Mouse (Mus musculus): ENCODE measurements around the gene Tprkb. TPM values are rescaled to one million over a fixed set of nuclear protein-coding genes. Genes with fewer than 3 reads are reported as not detected.
"Not testable (repeated sequence)": the region's sequence is repeated elsewhere in the genome, so short reads cannot be mapped to it uniquely, and the experiment has no call there.

Gene Tprkb
- polyA plus RNA-seq, 1 experiment from 2014 or later: 57.0 TPM

DNA sequence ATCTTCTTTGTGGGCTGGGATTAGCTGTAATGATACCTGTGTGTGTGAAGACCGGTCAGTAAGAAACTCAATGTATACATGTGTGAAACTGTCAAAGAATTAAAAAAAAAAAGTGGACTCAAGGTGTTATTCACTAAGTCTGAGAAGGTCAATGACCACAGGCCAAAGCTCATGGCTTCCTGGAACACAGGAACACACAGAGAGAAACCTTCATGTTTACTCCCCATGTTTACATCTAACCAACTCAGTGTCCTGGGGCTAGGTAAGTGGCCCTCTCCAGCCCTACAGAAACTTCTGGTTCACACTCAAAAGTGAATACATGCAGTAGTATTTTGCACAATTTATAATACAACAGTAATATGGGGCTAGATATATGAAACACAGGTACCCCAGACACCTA lies 2.0 kb upstream of the Tprkb start:
- no peaks in the 10 kb centered on the region for H3K9me3 ChIP-seq (ENCODE audit: control insufficient read depth, low read length)
- WGBS: 97% methylated on average over 1 of the region's 1 CpGs
- H3K4me3 ChIP-seq (replicated peaks; ENCODE audit: low read length): no peak overlapping the region
- no peaks in the 10 kb centered on the region for H3K36me3 ChIP-seq (ENCODE audit: control insufficient read depth, insufficient read depth)
- no peak for ATAC-seq
- H3K27ac ChIP-seq (ENCODE audit: low read length): no peak overlapping the region
- H3K4me1 ChIP-seq (replicated peaks; ENCODE audit: control insufficient read depth, insufficient read depth, low read length): peaks cover 3% of the 10 kb centered on the region
- no peak overlapping the region for H3K9ac ChIP-seq (replicated peaks; ENCODE audit: low read depth, low read length)
- H3K4me2 ChIP-seq (ENCODE audit: low read length): no peak overlapping the region
- H3K27me3 ChIP-seq (replicated peaks; ENCODE audit: control insufficient read depth, insufficient read depth, low read length): no peaks in the 10 kb centered on the region

DNA sequence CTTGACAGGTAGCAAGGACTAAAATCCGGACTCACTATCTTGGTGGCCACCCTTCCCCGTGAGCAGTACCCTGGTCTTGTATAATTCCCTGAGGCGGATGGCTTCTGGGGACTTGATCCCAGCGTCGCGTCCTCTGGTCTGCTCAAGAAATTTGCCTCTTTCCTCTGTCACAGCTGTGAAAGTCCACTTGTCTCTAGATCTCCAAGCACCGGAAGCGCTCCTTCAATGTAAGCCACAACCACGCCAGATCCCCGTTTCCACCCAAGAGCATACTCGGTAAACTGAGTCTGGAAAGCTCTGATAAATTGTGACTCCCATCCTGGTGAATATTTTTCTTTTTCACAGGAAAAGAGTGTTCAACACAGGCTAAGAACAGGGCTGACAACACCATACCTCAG lies 3.5 kb downstream of the Tprkb start:
- WGBS: 3% methylated on average over 11 of the region's 11 CpGs

DNA sequence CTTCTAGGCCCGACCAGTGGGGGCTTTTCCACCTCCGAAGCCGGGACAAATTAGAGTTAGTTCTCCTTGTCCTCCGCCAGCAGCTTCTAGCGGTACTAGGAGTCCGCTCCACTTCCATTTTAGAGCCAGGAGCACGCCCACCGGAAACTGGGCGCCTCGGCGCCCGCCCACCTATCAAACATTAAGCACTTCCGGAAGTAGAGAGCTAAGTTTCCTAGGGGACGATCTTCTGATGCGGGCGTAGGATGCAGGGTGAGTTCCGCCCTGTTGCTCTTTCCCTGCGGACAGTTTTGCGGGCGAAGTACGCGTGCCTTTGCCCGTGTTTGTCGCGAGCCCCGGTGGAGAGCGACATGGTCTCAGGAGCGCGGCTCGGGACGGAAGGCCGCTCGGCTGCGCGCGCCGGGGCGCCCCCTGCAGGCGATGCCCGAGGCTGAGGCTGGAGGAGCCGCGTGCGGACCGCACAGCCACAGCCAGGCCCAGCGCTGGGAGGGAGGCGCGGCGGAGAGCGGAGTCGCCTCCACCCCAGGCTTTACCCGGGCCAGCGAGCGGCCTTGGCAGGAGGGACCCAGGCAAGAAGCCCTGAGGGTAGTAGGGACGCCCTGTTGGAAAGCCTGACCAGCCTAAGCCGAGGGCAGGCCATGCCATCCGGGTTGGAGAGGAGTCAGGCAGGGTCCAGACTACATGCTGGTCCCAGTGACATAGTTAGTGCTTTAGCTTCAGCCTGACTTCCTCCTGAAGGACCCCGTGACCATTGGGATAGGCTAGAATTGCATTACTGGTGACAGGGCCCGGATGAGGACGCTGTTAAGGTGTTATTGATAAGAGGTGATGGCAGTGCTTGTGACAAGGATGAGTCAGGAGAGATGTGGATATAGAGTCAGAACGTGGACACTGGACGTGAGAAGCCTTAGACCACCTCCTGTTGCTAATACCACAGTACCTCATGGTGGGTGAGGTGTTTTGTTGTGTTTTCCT lies 4.2 kb downstream of the Tprkb start, which contains the start of gene Nat8f1:
TSS of gene Nat8f1 (minus strand) at position 149 of the 975 bp plus-strand sequence.
- Histone ChIP-seq H3K27ac (ENCODE audit: low read length) (peak within 1 kb of the TSS; percentile 87), H3K9ac (replicated peaks; ENCODE audit: low read depth, low read length) (peak within 1 kb of the TSS; percentile 81), H3K4me3 (replicated peaks; ENCODE audit: low read length) (peak within 1 kb of the TSS; percentile 69), H3K4me2 (ENCODE audit: low read length) (peak within 1 kb of the TSS; percentile 81), H3K4me1 (replicated peaks; ENCODE audit: control insufficient read depth, insufficient read depth, low read length) (peaks cover 13% of the 10 kb centered on the region)
- not testable (repeated sequence) for H3K36me3 ChIP-seq (ENCODE audit: control insufficient read depth, insufficient read depth); H3K9me3 ChIP-seq (ENCODE audit: control insufficient read depth, low read length); H3K27me3 ChIP-seq (replicated peaks; ENCODE audit: control insufficient read depth, insufficient read depth, low read length)
- WGBS: under 1% methylated on average over 57 of the region's 61 CpGs
- ATAC-seq: peak; percentile 97

More for the DNA sequence above, 3.5 kb downstream of the Tprkb start:
- peak overlapping the region; percentile 57 for H3K4me2 ChIP-seq (ENCODE audit: low read length)
- H3K9ac ChIP-seq (replicated peaks; ENCODE audit: low read depth, low read length): peak overlapping the region; percentile 81
- peak overlapping the region; percentile 69 for H3K4me3 ChIP-seq (replicated peaks; ENCODE audit: low read length)
- no peak; the same call in 1 of the 2 replicates for ATAC-seq
- peaks cover 13% of the 10 kb centered on the region for H3K4me1 ChIP-seq (replicated peaks; ENCODE audit: control insufficient read depth, insufficient read depth, low read length)
- H3K27ac ChIP-seq (ENCODE audit: low read length): peak overlapping the region; percentile 87
- no peaks in the 10 kb centered on the region for H3K9me3 ChIP-seq (ENCODE audit: control insufficient read depth, low read length)
- no peaks in the 10 kb centered on the region for H3K36me3 ChIP-seq (ENCODE audit: control insufficient read depth, insufficient read depth)
- H3K27me3 ChIP-seq (replicated peaks; ENCODE audit: control insufficient read depth, insufficient read depth, low read length): no peaks in the 10 kb centered on the region

DNA sequence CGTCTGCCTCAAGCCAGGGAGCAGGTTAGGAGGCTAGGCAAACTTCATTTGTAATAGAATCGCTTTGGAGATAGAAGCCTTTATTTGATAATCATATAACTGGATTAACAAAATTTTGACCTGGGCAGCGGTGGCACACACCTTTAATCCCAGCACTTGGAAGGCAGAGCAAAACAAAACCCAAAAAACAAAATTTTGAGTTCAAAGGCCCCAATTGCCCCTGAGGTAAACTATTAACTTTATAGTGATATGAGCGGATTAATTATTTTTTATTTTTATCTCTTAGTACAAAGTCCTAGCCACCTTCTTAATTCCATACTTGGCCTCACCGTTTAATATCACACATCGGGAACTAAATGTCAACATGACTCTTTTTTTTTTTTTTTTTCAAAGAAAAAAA lies 4.9 kb downstream of the Tprkb start:
- Histone ChIP-seq H3K9ac (replicated peaks; ENCODE audit: low read depth, low read length) (peak overlapping the region; percentile 81), H3K36me3 (ENCODE audit: control insufficient read depth, insufficient read depth) (no peaks in the 10 kb centered on the region; the same call in 1 of the 2 replicates), H3K27me3 (replicated peaks; ENCODE audit: control insufficient read depth, insufficient read depth, low read length) (no peaks in the 10 kb centered on the region), H3K27ac (ENCODE audit: low read length) (peak overlapping the region; percentile 87), H3K4me3 (replicated peaks; ENCODE audit: low read length) (peak overlapping the region; percentile 69), H3K4me2 (ENCODE audit: low read length) (peak overlapping the region; percentile 81), H3K9me3 (ENCODE audit: control insufficient read depth, low read length) (no peaks in the 10 kb centered on the region), H3K4me1 (replicated peaks; ENCODE audit: control insufficient read depth, insufficient read depth, low read length) (peaks cover 13% of the 10 kb centered on the region)
- no peak for ATAC-seq
- 80% methylated on average over 6 of the region's 6 CpGs for WGBS

DNA sequence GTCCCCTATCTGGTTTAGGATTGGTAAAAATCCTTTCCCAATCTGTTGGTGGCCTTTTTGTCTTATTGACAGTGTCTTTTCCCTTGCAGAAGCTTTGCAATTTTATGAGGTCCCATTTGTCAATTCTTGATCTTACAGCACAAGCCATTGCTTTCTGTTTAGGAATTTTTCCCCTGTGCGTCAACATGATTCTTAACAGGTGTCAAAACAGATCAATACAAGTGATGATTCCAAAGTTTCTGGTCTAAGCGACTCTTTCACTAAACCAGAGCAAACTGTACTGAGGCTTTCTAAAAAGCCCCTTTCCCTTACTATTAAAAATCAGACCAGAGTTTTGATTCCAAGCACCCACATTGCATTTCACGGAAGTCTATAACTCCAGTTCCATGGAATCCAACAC lies 6.7 kb downstream of the Tprkb start:
- not testable (repeated sequence) for ATAC-seq

DNA sequence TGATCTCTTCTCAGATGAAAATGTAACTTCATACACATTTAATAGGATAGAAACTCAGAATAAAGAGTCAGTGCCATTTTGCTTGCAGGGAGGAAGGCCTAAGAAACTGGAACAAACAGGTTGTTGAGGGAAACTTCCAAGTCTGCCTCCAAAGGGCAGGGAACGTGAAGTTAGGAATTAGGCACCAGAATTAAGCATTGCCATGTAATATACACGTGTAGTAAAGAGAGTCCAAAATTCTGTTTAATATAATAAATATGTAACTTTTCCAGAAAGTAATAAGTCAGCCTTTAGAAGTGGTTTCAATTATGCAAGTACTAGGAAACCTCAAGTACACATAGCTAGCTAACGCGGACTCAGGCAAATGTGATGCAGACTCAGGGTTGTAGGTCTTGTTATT lies 7.7 kb downstream of the Tprkb start:
- Histone ChIP-seq H3K36me3 (ENCODE audit: control insufficient read depth, insufficient read depth) (no peaks in the 10 kb centered on the region; the same call in 1 of the 2 replicates), H3K9me3 (ENCODE audit: control insufficient read depth, low read length) (no peaks in the 10 kb centered on the region), H3K4me1 (replicated peaks; ENCODE audit: control insufficient read depth, insufficient read depth, low read length) (peaks cover 13% of the 10 kb centered on the region), H3K4me2 (ENCODE audit: low read length) (no peak overlapping the region), H3K27ac (ENCODE audit: low read length) (no peak overlapping the region), H3K9ac (replicated peaks; ENCODE audit: low read depth, low read length) (no peak overlapping the region), H3K4me3 (replicated peaks; ENCODE audit: low read length) (no peak overlapping the region), H3K27me3 (replicated peaks; ENCODE audit: control insufficient read depth, insufficient read depth, low read length) (no peaks in the 10 kb centered on the region)
- ATAC-seq: no peak
- WGBS: 95% methylated on average over 4 of the region's 4 CpGs

More for the DNA sequence above, 6.7 kb downstream of the Tprkb start:
- not testable (repeated sequence) for H3K9me3 ChIP-seq (ENCODE audit: control insufficient read depth, low read length); H3K27ac ChIP-seq (ENCODE audit: low read length); H3K4me3 ChIP-seq (replicated peaks; ENCODE audit: low read length); H3K9ac ChIP-seq (replicated peaks; ENCODE audit: low read depth, low read length); H3K27me3 ChIP-seq (replicated peaks; ENCODE audit: control insufficient read depth, insufficient read depth, low read length); H3K4me2 ChIP-seq (ENCODE audit: low read length); H3K36me3 ChIP-seq (ENCODE audit: control insufficient read depth, insufficient read depth)
- H3K4me1 ChIP-seq (replicated peaks; ENCODE audit: control insufficient read depth, insufficient read depth, low read length): peaks cover 13% of the 10 kb centered on the region
- WGBS: 97% methylated on average over 3 of the region's 3 CpGs

DNA sequence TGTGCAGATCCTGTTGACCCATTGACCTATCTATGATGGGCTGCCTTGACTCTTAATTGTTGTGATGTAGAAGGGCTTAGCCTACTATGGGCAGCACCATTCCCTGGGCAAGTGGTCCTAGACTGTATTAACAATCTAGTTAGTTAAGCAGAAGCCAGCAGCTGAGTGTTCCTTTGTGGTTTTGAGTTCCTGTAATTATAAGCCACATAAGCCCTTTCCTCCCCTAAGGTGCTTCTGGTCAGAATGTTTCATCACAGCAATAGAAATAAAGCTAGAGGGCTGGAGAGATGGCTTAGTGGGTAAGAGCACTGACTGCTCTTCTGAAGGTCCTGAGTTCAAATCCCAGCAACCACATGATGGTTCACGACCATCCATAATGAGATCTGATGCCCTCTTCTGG lies 12.0 kb downstream of the Tprkb start:
- Histone ChIP-seq H3K27me3 (replicated peaks; ENCODE audit: control insufficient read depth, insufficient read depth, low read length) (no peaks in the 10 kb centered on the region), H3K27ac (ENCODE audit: low read length) (no peak overlapping the region), H3K4me2 (ENCODE audit: low read length) (no peak overlapping the region), H3K4me1 (replicated peaks; ENCODE audit: control insufficient read depth, insufficient read depth, low read length) (no peaks in the 10 kb centered on the region), H3K36me3 (ENCODE audit: control insufficient read depth, insufficient read depth) (peaks cover 24% of the 10 kb centered on the region), H3K4me3 (replicated peaks; ENCODE audit: low read length) (no peak overlapping the region), H3K9ac (replicated peaks; ENCODE audit: low read depth, low read length) (no peak overlapping the region), H3K9me3 (ENCODE audit: control insufficient read depth, low read length) (no peaks in the 10 kb centered on the region)
- WGBS: 92% methylated on average over 1 of the region's 1 CpGs
- ATAC-seq: no peak

DNA sequence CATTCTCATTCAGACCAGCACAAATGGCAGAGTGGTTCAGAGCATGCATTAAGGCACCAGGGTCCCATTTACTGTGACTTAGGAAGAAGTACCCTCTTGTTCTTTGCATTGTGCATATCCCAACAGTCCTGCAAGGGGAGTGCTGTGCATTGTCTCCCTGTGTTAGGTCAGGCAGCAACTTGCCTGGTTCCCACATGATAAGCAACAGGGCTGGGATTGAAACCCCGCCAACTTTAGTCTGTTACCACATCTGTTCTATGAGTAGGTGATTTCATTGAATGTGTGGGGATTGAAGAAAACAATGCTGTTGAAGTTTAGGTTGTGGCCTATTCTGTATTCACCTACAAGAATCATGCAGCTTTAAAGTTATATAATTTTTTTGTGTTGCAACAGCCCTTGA lies 15.0 kb downstream of the Tprkb start:
- Histone ChIP-seq H3K36me3 (ENCODE audit: control insufficient read depth, insufficient read depth) (peaks cover 34% of the 10 kb centered on the region), H3K4me1 (replicated peaks; ENCODE audit: control insufficient read depth, insufficient read depth, low read length) (no peaks in the 10 kb centered on the region), H3K9me3 (ENCODE audit: control insufficient read depth, low read length) (no peaks in the 10 kb centered on the region), H3K4me2 (ENCODE audit: low read length) (no peak overlapping the region), H3K4me3 (replicated peaks; ENCODE audit: low read length) (no peak overlapping the region), H3K27ac (ENCODE audit: low read length) (no peak overlapping the region), H3K27me3 (replicated peaks; ENCODE audit: control insufficient read depth, insufficient read depth, low read length) (no peaks in the 10 kb centered on the region), H3K9ac (replicated peaks; ENCODE audit: low read depth, low read length) (no peak overlapping the region)
- ATAC-seq: no peak
- WGBS: 93% methylated on average over 1 of the region's 1 CpGs

DNA sequence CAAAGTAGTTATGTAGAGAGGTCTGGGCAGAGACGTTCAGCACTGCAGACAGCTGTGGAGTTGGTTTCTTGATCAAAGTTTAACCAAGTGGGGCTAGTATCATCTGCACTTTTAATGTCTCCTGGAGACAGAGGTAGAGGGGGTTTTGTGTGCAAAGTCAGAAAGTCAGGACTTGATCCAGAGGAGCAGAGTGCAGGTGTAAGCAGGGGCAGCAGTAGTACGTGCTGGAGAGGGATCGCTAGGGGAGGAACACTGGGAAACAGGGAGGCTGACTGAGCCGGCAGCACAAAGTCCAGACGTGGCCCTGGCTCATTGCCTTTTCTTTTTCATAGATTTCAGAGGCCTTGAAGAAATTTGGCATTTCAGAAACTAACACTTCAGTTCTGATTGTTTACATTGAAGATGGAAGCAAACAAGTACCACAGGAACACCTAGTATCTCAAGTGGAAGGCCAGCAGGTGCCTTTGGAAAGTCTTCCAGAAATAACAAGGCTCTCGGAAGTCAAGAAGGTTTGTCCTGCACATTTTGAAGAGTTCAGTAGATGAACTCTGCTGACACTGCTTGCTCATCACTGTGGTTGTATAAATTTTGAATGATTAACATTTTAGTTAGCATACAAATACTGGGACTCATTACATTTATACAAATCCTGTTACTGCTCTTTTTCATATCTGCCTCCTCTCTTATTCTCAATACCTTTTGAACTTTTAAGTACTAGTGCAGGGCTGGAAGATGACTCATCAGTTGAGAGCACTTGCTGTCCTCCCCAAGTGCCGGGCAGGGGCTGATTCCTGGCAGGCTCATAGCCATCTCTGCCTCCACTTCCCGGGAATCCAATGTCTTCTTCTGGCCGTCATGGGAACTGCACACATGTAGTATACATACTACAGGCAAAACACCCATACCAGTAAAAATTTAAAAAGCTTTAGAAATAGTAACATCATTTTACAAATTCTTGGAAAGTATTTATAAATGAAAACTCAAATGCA lies 16.1 kb downstream of the Tprkb start:
- peaks cover 34% of the 10 kb centered on the region for H3K36me3 ChIP-seq (ENCODE audit: control insufficient read depth, insufficient read depth)
- H3K27ac ChIP-seq (ENCODE audit: low read length): no peak overlapping the region
- H3K4me2 ChIP-seq (ENCODE audit: low read length): no peak overlapping the region
- ATAC-seq: no peak
- H3K4me1 ChIP-seq (replicated peaks; ENCODE audit: control insufficient read depth, insufficient read depth, low read length): no peaks in the 10 kb centered on the region
- no peaks in the 10 kb centered on the region for H3K27me3 ChIP-seq (replicated peaks; ENCODE audit: control insufficient read depth, insufficient read depth, low read length)
- no peaks in the 10 kb centered on the region for H3K9me3 ChIP-seq (ENCODE audit: control insufficient read depth, low read length)
- no peak overlapping the region for H3K9ac ChIP-seq (replicated peaks; ENCODE audit: low read depth, low read length)
- no peak overlapping the region for H3K4me3 ChIP-seq (replicated peaks; ENCODE audit: low read length)
- WGBS: 91% methylated on average over 9 of the region's 9 CpGs
